Comparison of ENCODE assay signal across 23 mouse cellular contexts in the genomic region with DNA sequence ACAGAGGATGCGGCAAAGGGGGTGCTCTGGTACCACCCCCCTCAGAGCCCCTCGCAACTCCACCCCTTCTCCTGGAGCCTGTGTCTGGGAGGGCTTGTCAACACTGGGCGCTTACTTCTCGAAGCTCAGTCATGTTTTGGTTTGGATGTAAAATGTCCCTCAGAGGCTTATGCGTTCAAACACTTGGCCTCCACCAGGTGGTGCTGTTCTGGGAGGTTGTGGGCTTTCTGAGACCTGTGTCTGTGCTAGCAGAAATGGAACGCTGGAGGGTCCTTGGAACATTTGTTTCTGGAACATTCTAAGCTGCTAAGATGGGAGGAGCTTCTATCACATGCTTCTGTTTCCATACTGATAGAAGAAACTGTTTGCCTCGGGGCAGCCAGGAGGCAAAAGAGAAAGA.
DNase-seq lines count a peak whose midpoint lies in the region; ATAC-seq and TF ChIP-seq lines count a peak whose summit lies in the region.
"Had no signal": no experiment of that assay in that cellular context is flagged by ENCODE, and none has a peak within 500 bp of the region (broad histone marks: within the 10 kb centered on the region; RNA-seq: fewer than 3 reads in every experiment).

No protein-coding gene starts in this region.

- ATAC-seq in liver, embryonic 13.5 days (ENCODE audit: low read depth): no peak
- ATAC-seq in liver, embryonic 12.5 days: no peak
- ATAC-seq: activated CD4-positive, CD25-positive, alpha-beta regulatory T cell, adult 4 months; forebrain, embryonic 16.5 days had no signal

- intact Hi-C loops in heart, adult 2 months (cut with DNase I): no loop called here

- TF ChIP-seq POLR2A in heart, adult 2 months (IDR thresholded peaks at IDR 0.05; ENCODE audit: insufficient read depth, low read depth, low read length): no peak
- TF ChIP-seq POLR2A in testis, adult 2 months (IDR thresholded peaks at IDR 0.05; ENCODE audit: control insufficient read depth, low read depth, low read length): no peak

- TF ChIP-seq CTCF in heart, adult 2 months (IDR thresholded peaks at IDR 0.05): peak; percentile 28
- TF ChIP-seq CTCF in testis, adult 2 months (IDR thresholded peaks at IDR 0.05; ENCODE audit: control insufficient read depth, insufficient read depth, insufficient replicate concordance, low read depth, low read length): peak; percentile 36; the same call in 1 of the 2 replicates

- 94% methylated on average over 7 of the region's 7 CpGs for WGBS in heart, adult 2 months
- 84% methylated on average over 7 of the region's 7 CpGs for WGBS in liver, embryonic 13.5 days (ENCODE audit: insufficient replicate concordance)
- 87% methylated on average over 7 of the region's 7 CpGs for WGBS in liver, embryonic 12.5 days (ENCODE audit: insufficient replicate concordance)

- no peak overlapping the region for H3K9ac ChIP-seq in heart, adult 2 months (ENCODE audit: low read depth, low read length)
- H3K9ac ChIP-seq in liver, embryonic 13.5 days: no peak overlapping the region
- no peak overlapping the region for H3K9ac ChIP-seq in liver, embryonic 12.5 days
- H3K9ac ChIP-seq: heart, embryonic 12.5 days; hindbrain, embryonic 13.5 days; midbrain, embryonic 12.5 days; neural tube, embryonic 13.5 days had no signal

- no peaks in the 10 kb centered on the region for H3K36me3 ChIP-seq in heart, adult 2 months (ENCODE audit: control insufficient read depth, insufficient read depth, low read length)
- no peaks in the 10 kb centered on the region for H3K36me3 ChIP-seq in liver, embryonic 13.5 days
- no peaks in the 10 kb centered on the region for H3K36me3 ChIP-seq in liver, embryonic 12.5 days
- no peaks in the 10 kb centered on the region for H3K36me3 ChIP-seq in testis, adult 2 months (ENCODE audit: control insufficient read depth, insufficient read depth, low read length)
- H3K36me3 ChIP-seq: heart, embryonic 12.5 days; hindbrain, embryonic 13.5 days; midbrain, embryonic 12.5 days; neural tube, embryonic 13.5 days had no signal

- H3K4me1 ChIP-seq in heart, adult 2 months (ENCODE audit: control insufficient read depth, insufficient read depth, low read length): no peaks in the 10 kb centered on the region
- peaks cover 74% of the 10 kb centered on the region for H3K4me1 ChIP-seq in liver, embryonic 13.5 days (replicated peaks)
- peaks cover 82% of the 10 kb centered on the region for H3K4me1 ChIP-seq in liver, embryonic 12.5 days
- H3K4me1 ChIP-seq in testis, adult 2 months (ENCODE audit: control insufficient read depth, insufficient read depth, low read length): peaks cover 5% of the 10 kb centered on the region
- H3K4me1 ChIP-seq: hindbrain, embryonic 13.5 days; midbrain, embryonic 12.5 days; neural tube, embryonic 13.5 days had no signal

- no peak overlapping the region for H3K27ac ChIP-seq in heart, adult 2 months
- H3K27ac ChIP-seq in liver, embryonic 13.5 days: 0 out of 2 replicates have a peak overlapping the region, but pooled peaks have one; percentile 82
- H3K27ac ChIP-seq in liver, embryonic 12.5 days: no peak overlapping the region
- H3K27ac ChIP-seq in testis, adult 2 months (ENCODE audit: control insufficient read depth, insufficient read depth, low read depth, low read length): no peak overlapping the region
- H3K27ac ChIP-seq: hindbrain, embryonic 13.5 days; midbrain, embryonic 12.5 days; neural tube, embryonic 13.5 days had no signal

- DNase-seq in heart, adult 2 months: no peak
- no peak for DNase-seq in heart, adult 8-10 months (ENCODE audit: low spot score)
- DNase-seq in liver, embryonic 13.5 days: no peak
- DNase-seq in testis, postnatal 10 days (ENCODE audit: low spot score): no peak
- no peak for DNase-seq in right cerebral cortex, postnatal 10 days (ENCODE audit: low spot score in 2 of 2)
- DNase-seq: adrenal gland, postnatal 10 days; cerebellum, adult 11-12 months; cerebellum, postnatal 25 days; embryo, embryonic 11 days; heart, postnatal 14 days; kidney, adult 11 months; kidney, postnatal 14 days; right cerebral cortex, adult 18-20 months; thymus, adult 18-20 months; thymus, postnatal 4 days had no signal

- no peaks in the 10 kb centered on the region for H3K27me3 ChIP-seq in heart, adult 2 months (ENCODE audit: control insufficient read depth, insufficient read depth, low read length)
- H3K27me3 ChIP-seq in liver, embryonic 13.5 days: no peaks in the 10 kb centered on the region
- no peaks in the 10 kb centered on the region for H3K27me3 ChIP-seq in liver, embryonic 12.5 days (replicated peaks)
- no peaks in the 10 kb centered on the region for H3K27me3 ChIP-seq in testis, adult 2 months (ENCODE audit: control insufficient read depth, insufficient read depth, low read length)
- H3K27me3 ChIP-seq: heart, embryonic 12.5 days; hindbrain, embryonic 13.5 days; midbrain, embryonic 12.5 days; neural tube, embryonic 13.5 days had no signal

- TF ChIP-seq EP300 in heart, adult 2 months (IDR thresholded peaks at IDR 0.05; ENCODE audit: insufficient read depth, low read depth, low read length): no peak

- H3K79me2 ChIP-seq in heart, adult 2 months (replicated peaks; ENCODE audit: control insufficient read depth, insufficient read depth, low read length): no peaks in the 10 kb centered on the region

- no peak overlapping the region for H3K4me2 ChIP-seq in liver, embryonic 13.5 days
- no peak overlapping the region for H3K4me2 ChIP-seq in liver, embryonic 12.5 days
- H3K4me2 ChIP-seq: heart, embryonic 12.5 days; hindbrain, embryonic 13.5 days; midbrain, embryonic 12.5 days; neural tube, embryonic 13.5 days had no signal

- peaks cover 7% of the 10 kb centered on the region for H3K9me3 ChIP-seq in liver, embryonic 13.5 days (replicated peaks)
- H3K9me3 ChIP-seq in liver, embryonic 12.5 days (replicated peaks): peaks cover 5% of the 10 kb centered on the region
- H3K9me3 ChIP-seq: midbrain, embryonic 12.5 days; neural tube, embryonic 13.5 days had no signal

- H3K4me3 ChIP-seq in heart, adult 2 months: no peak overlapping the region
- H3K4me3 ChIP-seq in liver, embryonic 13.5 days (replicated peaks): no peak overlapping the region
- H3K4me3 ChIP-seq in liver, embryonic 12.5 days: no peak overlapping the region
- H3K4me3 ChIP-seq in testis, adult 2 months (ENCODE audit: control insufficient read depth, low read depth, low read length): no peak overlapping the region
- H3K4me3 ChIP-seq: heart, embryonic 12.5 days; hindbrain, embryonic 13.5 days; midbrain, embryonic 12.5 days; neural tube, embryonic 13.5 days had no signal
